Mouse (Mus musculus) kidney, embryonic 16.5 days (tissue): ENCODE data around the gene Nrf1. TPM values are rescaled to one million over a fixed set of nuclear protein-coding genes. Genes with fewer than 3 reads are reported as not detected.

ENCODE experiments used
- ATAC-seq: fragments of 200-750 bp; cut with Nextera tagmentation; 2 replicates; pipeline ENCODE4 v1.8.0; 2017; ENCODE audit warnings: moderate TSS enrichment; ENCODE audit not compliant: low FRiP score, low TSS enrichment
- H3K27ac ChIP-seq: fragments of 300-500 bp; sonication (generic); 2 replicates; pipeline ENCODE4 v1.5.1; 2014; ENCODE audit warnings: low read length
- H3K27me3 ChIP-seq: fragments of 300-500 bp; sonication (generic); 2 replicates; pipeline ENCODE4 v1.6.1; 2014; ENCODE audit warnings: low read length, control low read depth, mixed read lengths; ENCODE audit not compliant: insufficient read depth
- H3K36me3 ChIP-seq: fragments of 300-500 bp; sonication (generic); 2 replicates; pipeline ENCODE4 v1.6.1; 2014; ENCODE audit warnings: low read length, control low read depth, mixed read lengths; ENCODE audit not compliant: insufficient read depth
- H3K4me1 ChIP-seq: fragments of 300-500 bp; sonication (generic); 2 replicates; pipeline ENCODE4 v1.6.1; 2014; ENCODE audit warnings: low read length, control low read depth, mixed read lengths; ENCODE audit not compliant: insufficient read depth
- H3K4me2 ChIP-seq: fragments of 300-500 bp; sonication (generic); replicated peaks from 2 replicates; pipeline ENCODE4 v1.6.1; 2014; ENCODE audit warnings: low read depth, low read length
- H3K4me3 ChIP-seq: fragments of 300-500 bp; sonication (generic); 2 replicates; pipeline ENCODE4 v1.5.1; 2014; ENCODE audit warnings: mild to moderate bottlenecking, low read length
- H3K9ac ChIP-seq: fragments of 300-500 bp; sonication (generic); replicated peaks from 2 replicates; pipeline ENCODE4 v1.6.1; 2014; ENCODE audit warnings: low read length
- H3K9me3 ChIP-seq: fragments of 300-500 bp; sonication (generic); 2 replicates; pipeline ENCODE4 v1.6.1; 2016; ENCODE audit warnings: low read length, control low read depth
- WGBS: fragments of 180-500 bp; shearing (Covaris S2); extraction: QIAGEN DNeasy Blood & Tissue Kit; methylation state at CpG from one replicate; pipeline ENCODE4 v1.1.7; 2014; 5-methylcytosine and 5-hydroxymethylcytosine counted together
- polyA plus RNA-seq: library from polyadenylated mRNA; unstranded; fragments of >200 nt; fragmentation: Nextera tagmentation; extraction: Ambion mirVana; gene quantifications from 2 replicates; pipeline ENCODE4 v1.2.1, GENCODE M21; 2015

The Nrf1 gene
- polyA plus RNA-seq, 1 experiment from 2014 or later: 68.2 TPM

DNA sequence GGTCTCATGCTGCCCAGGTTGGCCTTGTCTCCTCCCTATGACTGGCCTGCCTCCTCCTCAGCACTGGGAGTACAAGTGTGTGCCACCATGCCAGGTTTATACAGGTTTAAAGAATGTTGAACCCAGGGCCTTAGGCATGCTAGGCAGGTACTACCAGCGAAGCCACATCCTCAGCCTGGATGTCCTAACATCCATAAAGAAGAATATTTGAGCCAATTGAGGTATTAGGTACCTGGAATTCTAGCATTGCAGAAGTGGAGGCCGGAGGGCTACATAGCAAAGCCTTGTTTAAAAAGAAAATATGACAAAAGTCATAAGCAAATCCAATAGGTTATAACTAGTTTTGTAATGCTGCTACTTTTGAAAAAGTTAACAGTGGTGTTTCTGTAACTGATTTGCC lies 19.0 kb downstream of the Nrf1 start:
- H3K27ac ChIP-seq: no peak overlapping the region
- no peaks in the 10 kb centered on the region for H3K27me3 ChIP-seq
- no peak overlapping the region for H3K4me2 ChIP-seq
- no peak for ATAC-seq
- H3K4me3 ChIP-seq: no peak overlapping the region
- no peak overlapping the region for H3K9ac ChIP-seq
- no peaks in the 10 kb centered on the region for H3K9me3 ChIP-seq
- no peaks in the 10 kb centered on the region for H3K4me1 ChIP-seq
- H3K36me3 ChIP-seq: no peaks in the 10 kb centered on the region
- WGBS: 96% methylated on average over 2 of the region's 2 CpGs

DNA sequence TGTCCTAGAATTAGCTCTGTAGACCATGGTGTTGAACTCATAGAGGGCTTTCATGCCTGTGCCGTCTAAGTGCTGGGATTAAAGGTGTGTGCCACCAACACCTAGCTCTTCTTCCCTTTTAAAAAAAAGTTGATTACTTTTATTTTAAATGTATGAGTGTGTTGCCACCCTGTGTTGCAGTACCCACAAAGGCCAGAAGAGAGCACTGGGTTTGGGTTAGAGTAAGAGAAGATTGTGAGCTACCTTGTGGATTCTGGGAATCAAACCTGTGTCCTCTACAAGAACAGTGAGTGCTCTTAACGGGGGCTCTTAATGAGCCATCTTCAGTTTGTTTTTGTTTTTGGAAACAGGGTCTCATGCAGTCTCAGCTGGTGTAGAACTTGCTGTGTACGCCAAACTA lies 24.7 kb downstream of the Nrf1 start:
- H3K9ac ChIP-seq: no peak overlapping the region
- no peak for ATAC-seq
- no peak overlapping the region for H3K4me3 ChIP-seq
- no peaks in the 10 kb centered on the region for H3K27me3 ChIP-seq
- no peaks in the 10 kb centered on the region for H3K36me3 ChIP-seq
- no peak overlapping the region for H3K4me2 ChIP-seq
- 83% methylated on average over 3 of the region's 3 CpGs for WGBS
- H3K27ac ChIP-seq: no peak overlapping the region
- no peaks in the 10 kb centered on the region for H3K4me1 ChIP-seq
- no peaks in the 10 kb centered on the region for H3K9me3 ChIP-seq

DNA sequence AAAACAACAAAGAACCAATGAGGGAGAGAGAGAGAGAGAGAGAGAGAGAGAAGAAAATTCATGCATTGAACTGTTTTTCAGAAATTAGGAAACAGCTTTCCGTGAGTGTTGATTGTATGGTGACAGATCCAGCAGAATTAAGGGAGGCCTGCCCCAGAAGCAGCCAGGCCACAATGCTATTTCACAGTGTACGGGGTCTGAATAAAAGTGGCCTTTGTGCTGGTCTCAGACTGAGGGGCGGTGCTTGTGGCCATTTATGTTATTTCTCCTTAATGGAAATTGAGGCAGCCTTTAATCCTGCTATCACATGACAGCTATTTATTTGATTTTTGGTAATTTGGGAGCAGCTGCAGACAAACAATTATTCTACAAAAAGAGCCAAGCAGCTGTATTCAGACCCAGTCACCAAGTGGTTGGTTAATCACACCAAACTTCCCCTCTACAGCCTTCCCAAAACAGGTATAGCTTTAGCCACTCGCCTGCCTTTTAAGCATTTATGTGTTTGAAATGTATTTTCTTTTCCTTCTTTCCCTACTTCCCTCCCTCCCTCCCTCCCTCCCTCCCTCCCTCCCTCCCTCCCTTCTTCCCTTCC lies 31.2 kb downstream of the Nrf1 start:
- Histone ChIP-seq H3K36me3 (no peaks in the 10 kb centered on the region), H3K9ac (no peak overlapping the region), H3K4me3 (no peak overlapping the region), H3K9me3 (no peaks in the 10 kb centered on the region), H3K27ac (no peak overlapping the region), H3K4me2 (no peak overlapping the region), H3K27me3 (no peaks in the 10 kb centered on the region), H3K4me1 (no peaks in the 10 kb centered on the region)
- WGBS: 86% methylated on average over 4 of the region's 4 CpGs
- no peak for ATAC-seq

DNA sequence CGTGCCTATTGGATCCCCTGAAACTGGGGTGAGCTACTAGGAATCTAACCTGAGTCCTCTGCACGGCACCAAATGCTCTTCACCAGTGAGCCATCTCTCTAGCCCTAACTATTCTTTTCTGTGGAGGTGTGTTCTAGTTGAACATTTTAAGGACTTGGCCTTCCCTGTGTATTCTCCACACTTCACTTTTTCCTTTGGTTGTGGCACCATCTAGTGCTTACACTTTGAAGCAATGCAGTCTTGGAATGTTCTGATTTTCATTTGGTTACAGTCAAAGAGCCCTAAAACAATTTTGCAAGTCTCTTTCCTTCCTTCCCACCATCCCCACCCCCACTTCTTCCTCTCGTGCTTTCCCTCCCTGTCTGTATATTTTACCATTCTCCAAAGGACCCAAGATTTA lies 33.6 kb downstream of the Nrf1 start:
- no peak for ATAC-seq
- H3K9ac ChIP-seq: no peak overlapping the region
- no peaks in the 10 kb centered on the region for H3K36me3 ChIP-seq
- H3K4me2 ChIP-seq: no peak overlapping the region
- H3K9me3 ChIP-seq: no peaks in the 10 kb centered on the region
- no peak overlapping the region for H3K27ac ChIP-seq
- H3K4me3 ChIP-seq: no peak overlapping the region
- no peaks in the 10 kb centered on the region for H3K27me3 ChIP-seq
- H3K4me1 ChIP-seq: no peaks in the 10 kb centered on the region
- WGBS: 75% methylated on average over 3 of the region's 3 CpGs

DNA sequence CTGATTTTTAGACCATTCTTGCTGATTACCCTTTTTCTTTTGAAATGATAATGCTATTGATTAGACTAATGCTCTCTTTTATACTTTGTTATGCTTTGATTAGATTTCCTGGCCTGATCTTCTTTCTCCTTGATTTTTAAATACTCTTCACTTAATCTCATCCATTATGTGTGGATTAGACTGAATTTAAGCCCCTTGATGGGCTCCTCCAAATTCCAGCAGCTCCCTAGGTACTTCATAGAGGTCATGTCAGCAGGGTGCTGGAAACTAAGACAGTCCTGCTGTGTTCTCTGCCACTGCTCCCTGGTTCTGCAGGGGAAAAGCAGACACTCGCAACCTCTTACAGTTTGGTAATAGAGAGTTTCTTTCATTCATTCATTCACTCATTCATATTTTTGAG lies 35.5 kb downstream of the Nrf1 start:
- H3K4me3 ChIP-seq: no peak overlapping the region
- H3K4me2 ChIP-seq: no peak overlapping the region
- no peaks in the 10 kb centered on the region for H3K9me3 ChIP-seq
- H3K9ac ChIP-seq: no peak overlapping the region
- WGBS: 88% methylated on average over 1 of the region's 1 CpGs
- no peak overlapping the region for H3K27ac ChIP-seq
- H3K4me1 ChIP-seq: no peaks in the 10 kb centered on the region
- H3K36me3 ChIP-seq: no peaks in the 10 kb centered on the region
- no peaks in the 10 kb centered on the region for H3K27me3 ChIP-seq
- no peak for ATAC-seq

DNA sequence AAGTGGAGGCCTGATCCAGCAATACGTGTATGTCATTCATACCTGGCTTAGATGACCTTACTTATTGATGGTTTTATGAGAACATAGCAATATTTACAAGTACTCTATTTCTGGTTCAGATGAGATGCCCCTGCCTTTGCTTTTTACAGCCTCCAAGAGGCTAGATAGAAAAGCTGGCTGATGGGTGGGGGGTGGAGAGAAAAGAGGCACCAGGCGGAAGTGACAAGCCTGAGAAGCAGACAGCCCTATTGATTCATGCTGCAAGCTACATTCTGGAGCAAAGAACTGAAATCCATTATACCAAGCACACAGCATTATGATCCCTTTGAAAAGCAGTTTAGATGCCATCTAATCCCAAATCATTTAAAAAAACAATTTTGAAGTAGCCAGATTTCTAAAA lies 37.6 kb downstream of the Nrf1 start:
- no peak overlapping the region for H3K9ac ChIP-seq
- no peaks in the 10 kb centered on the region for H3K27me3 ChIP-seq
- no peak overlapping the region for H3K4me2 ChIP-seq
- peaks cover 5% of the 10 kb centered on the region; the same call in 1 of the 2 replicates for H3K36me3 ChIP-seq
- ATAC-seq: no peak
- no peak overlapping the region for H3K27ac ChIP-seq
- H3K4me1 ChIP-seq: no peaks in the 10 kb centered on the region
- WGBS: 63% methylated on average over 2 of the region's 2 CpGs
- no peaks in the 10 kb centered on the region for H3K9me3 ChIP-seq
- H3K4me3 ChIP-seq: no peak overlapping the region

DNA sequence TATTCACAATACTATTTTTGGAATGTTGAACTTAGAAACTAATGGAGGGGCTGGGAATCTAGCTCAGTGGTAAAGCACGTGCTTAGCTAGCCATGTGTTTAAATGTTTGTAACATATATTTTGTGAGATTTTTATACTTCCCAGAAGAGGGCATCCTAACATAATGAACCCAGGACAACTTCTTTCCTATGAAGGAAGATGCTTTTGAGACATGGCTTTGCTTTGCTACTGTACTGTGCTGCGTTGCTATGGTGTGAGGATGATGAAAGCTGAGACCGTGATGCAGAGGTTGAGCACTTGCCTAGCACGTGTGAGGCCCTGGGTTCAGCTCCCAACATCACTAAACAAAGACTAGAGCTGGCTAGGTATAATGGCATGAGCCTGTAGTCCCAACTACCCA lies 43.4 kb downstream of the Nrf1 start:
- 67% methylated on average over 4 of the region's 4 CpGs for WGBS
- H3K4me2 ChIP-seq: no peak overlapping the region
- no peak overlapping the region for H3K9ac ChIP-seq
- H3K9me3 ChIP-seq: no peaks in the 10 kb centered on the region
- H3K27ac ChIP-seq: no peak overlapping the region
- H3K4me1 ChIP-seq: no peaks in the 10 kb centered on the region
- H3K36me3 ChIP-seq: peaks cover 18% of the 10 kb centered on the region
- H3K4me3 ChIP-seq: no peak overlapping the region
- H3K27me3 ChIP-seq: no peaks in the 10 kb centered on the region
- ATAC-seq: no peak

DNA sequence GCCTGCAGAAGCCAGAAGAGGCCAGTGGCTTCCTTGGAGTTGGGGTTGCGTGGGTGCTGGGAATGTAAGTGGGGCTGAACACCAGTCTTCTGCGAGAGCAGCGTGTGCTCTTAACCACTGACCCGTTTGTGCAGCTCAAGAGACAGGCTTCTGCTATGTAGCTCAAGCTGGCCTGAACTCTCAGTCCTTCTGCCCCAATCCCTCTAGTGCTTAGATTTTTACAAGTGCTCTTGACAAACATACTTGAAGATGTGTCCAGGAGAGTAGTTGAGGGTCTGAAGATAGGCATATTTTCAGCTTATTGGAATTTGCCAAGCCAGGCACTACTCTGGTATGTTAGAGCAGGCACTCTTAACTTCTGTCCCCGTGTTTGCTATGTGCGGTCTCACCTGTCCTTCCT lies 45.0 kb downstream of the Nrf1 start:
- Histone ChIP-seq H3K9me3 (no peaks in the 10 kb centered on the region), H3K27ac (no peak overlapping the region), H3K27me3 (no peaks in the 10 kb centered on the region), H3K4me2 (no peak overlapping the region), H3K36me3 (peaks cover 23% of the 10 kb centered on the region), H3K4me1 (no peaks in the 10 kb centered on the region), H3K4me3 (no peak overlapping the region), H3K9ac (no peak overlapping the region)
- WGBS: 93% methylated on average over 6 of the region's 6 CpGs
- ATAC-seq: no peak

DNA sequence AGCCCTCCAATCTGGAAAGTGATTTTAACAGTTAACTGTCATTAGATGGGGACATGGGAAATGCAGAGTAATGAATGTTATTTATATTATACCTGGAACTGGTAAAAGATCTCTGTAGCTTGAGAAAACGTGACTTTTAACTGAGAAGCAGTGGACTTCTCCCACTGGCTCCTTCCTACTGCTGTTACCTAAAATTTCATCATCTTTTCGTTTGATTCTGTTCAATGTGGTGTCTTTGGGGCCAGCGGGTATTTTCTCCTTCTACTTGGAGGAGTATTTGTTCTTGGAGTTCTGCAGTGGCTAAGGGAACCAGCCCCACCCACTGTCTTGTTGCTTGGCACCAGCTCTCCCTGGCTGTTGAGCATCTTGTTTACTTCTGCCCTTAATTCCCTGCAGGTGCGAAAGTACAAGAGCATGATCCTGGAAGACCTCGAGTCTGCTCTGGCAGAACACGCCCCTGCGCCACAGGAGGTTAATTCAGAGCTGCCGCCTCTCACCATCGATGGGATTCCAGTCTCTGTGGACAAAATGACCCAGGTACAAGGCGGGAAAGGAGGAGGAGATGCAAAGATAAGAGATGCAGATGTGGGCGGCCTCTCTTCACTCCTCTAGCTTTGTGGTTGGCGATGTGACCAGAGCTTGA lies 54.1 kb downstream of the Nrf1 start:
- H3K4me2 ChIP-seq: no peak overlapping the region
- H3K27me3 ChIP-seq: no peaks in the 10 kb centered on the region
- WGBS: 84% methylated on average over 12 of the region's 12 CpGs
- peaks cover 55% of the 10 kb centered on the region for H3K36me3 ChIP-seq
- no peaks in the 10 kb centered on the region for H3K9me3 ChIP-seq
- H3K9ac ChIP-seq: no peak overlapping the region
- H3K4me1 ChIP-seq: no peaks in the 10 kb centered on the region
- H3K27ac ChIP-seq: no peak overlapping the region
- no peak overlapping the region for H3K4me3 ChIP-seq
- ATAC-seq: no peak

DNA sequence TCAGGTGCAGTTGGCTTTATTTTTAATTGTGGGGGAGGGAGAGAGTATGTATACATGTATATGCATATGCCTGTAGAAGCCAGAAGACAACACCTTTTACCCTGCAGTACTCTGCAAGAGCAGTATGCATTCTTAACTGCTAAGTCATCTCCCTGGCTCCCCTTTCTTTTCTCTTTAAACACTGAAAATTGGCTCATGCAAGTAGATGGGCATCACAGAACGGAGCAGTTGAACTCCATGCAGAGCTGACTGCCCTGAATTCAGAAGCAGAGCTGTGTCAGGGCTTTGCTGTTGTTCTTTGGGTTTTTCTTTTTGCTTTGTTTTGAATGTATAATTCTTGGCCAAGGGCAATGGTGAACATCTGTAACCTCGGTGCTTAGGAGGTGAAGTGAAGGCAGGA lies 58.3 kb downstream of the Nrf1 start:
- no peaks in the 10 kb centered on the region for H3K9me3 ChIP-seq
- WGBS: 90% methylated on average over 2 of the region's 2 CpGs
- H3K36me3 ChIP-seq: peaks cover 54% of the 10 kb centered on the region
- no peaks in the 10 kb centered on the region for H3K4me1 ChIP-seq
- no peak overlapping the region for H3K27ac ChIP-seq
- H3K4me3 ChIP-seq: no peak overlapping the region
- H3K9ac ChIP-seq: no peak overlapping the region
- H3K4me2 ChIP-seq: no peak overlapping the region
- H3K27me3 ChIP-seq: no peaks in the 10 kb centered on the region
- ATAC-seq: no peak
